Mouse (Mus musculus): ENCODE measurements around the gene Serpina5.

Serpina5 gene

DNA sequence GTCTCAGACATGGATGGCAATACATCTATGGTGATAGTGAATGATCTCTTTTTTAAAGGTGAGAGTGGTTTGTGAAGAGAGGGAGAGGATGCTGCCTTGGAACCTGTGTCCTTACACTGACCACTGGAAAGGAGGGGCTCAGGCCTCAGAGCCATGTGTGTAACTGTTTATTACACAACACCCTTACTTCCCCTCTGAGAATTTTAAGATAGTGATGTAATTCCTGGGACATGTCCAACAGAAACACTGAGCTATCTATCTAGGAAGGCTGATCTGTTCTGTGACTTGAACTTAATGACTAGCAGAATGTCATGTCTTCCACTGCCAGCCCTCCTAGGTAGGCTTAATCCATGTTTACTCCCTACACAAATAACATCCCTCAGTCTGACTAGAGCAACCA is 30.1 kb downstream of the Serpina5 start:
- DNase-seq = no peak

DNA sequence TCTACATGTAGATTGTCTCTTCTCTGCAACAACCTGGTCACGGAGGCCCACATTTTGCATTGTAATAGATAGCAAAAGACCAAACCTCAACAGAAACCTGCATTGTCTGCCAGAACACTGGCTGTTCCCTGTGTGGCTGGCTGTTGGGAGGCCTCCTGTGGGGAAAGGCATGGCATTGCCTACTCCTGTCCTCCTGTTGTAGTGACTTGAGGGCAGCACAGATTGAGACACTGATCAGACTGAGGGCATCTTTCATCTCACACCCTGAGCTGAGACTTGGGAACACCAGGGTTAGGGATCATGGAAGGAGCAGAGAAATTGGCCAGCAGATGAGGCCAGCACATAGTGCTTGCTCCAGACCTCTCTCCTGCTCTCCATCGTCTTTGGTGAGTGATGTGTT is 37.3 kb downstream of the Serpina5 start:
- no peak for DNase-seq

DNA sequence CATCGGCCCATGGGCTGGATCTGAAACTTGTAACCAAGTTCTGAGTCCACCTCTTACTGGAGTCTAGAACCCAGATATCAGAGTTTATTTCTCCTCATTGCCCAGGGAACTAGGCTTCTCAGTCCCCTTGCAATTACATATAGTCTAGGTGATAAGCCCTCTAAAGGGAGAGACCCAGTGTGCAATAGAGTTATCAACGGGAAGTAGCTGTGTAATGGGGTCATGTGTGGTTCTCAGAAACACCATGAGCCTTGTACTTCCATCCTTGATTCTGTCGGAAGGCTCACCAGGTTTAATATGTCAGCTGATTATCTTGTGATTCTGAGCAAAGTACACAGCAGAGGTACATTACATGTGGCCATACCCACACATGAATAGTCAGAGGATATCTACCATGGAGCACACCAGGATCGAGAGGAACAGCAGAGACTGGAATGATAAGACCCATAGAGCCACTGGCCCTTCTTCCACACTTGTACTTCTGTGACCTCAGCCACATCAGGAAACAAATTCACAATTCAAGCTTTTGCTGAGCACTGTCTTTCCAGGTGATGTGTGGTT is 39.7 kb downstream of the Serpina5 start:
- no peak for DNase-seq

DNA sequence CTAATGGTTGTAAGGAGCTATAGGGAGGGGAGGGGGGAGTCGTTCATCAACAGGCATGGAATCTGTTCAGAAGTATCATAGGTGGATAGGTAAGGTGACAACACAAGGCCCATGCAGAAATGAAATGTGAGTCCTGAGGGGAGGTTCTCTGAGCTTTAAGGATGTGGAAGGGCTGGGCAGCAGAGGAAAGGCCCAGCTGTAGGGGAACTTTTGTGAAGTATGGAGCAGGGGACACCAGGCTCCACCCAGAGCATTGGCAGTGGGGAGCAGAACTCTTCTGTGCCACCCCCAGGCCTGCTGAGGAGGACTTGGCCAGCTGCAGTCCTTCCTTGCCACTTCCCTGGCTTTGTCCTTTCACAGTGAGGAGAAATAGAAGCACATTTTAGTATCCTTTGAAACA is 40.6 kb downstream of the Serpina5 start:
- no peak for DNase-seq

- DNase-seq = no peak
These were observed 41.5 kb downstream of the Serpina5 start for GRCm38 (mm10) chr12:104142427-104142826.

GRCm38 (mm10) chr12:104143286-104143685 is 42.4 kb downstream of the Serpina5 start:
- no peak for DNase-seq

DNA sequence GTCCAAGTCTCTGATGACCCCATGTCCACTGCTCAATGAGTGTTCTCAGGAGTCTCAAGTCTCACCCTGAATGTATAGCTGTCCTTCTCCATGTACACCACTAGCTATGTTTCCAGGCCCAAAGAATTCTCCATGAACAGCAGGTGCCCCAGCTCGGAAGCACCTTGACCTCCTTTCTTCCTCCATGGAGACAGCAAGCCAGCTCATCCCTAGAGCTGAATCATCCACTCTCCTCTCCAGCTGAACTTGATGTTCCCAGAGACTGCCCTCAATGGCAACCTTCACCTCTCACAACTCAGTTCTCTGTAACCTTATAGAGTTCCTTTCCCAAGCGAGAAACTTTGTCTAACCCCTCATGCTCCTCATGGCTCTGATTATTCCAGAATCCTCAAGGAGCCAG is 44.7 kb downstream of the Serpina5 start:
- no peak for DNase-seq

GRCm38 (mm10) chr12:104151989-104152388 is 51.1 kb downstream of the Serpina5 start:
- DNase-seq = no peak

DNA sequence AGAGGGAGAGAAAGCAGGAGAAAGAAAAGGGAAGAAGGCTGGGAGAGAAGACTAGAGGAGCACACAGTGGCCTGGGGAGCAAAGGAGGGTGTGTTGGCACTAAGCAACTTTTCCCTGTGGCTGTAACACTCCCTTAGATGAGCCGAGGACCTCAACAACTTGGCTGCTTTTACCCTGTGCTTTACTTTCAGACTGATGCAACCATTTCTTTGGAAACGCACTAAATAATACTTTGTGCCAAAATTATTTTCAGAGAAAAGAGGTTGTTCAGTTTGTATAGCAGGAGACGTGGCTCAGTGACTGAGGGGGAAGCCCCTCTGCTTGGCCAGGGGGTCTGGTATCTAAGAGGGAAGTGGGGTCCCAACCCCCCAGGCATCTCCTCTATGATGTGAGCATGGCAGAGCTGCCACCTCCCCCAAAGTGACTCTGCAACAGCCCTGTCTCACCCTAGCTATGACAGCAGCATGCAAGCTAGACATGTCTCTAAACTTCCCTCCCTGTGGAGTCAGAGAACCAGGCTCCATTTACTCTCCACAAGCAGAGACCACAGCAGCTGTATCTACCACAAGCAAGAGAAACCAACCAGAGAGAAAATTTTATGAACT is 52.2 kb downstream of the Serpina5 start:
- DNase-seq = no peak

- no peak for DNase-seq
These were observed 52.7 kb downstream of the Serpina5 start, which contains the start of gene Serpina3c for GRCm38 (mm10) chr12:104153656-104154055. Serpina3c (minus strand) TSS chr12:104153870.
